Mouse (Mus musculus) gastrocnemius, adult 2 months (tissue): ENCODE data around the gene Rpl18a. TPM values are rescaled to one million over a fixed set of nuclear protein-coding genes. Genes with fewer than 3 reads are reported as not detected.

ENCODE experiments used
- DNase-seq: peaks from one replicate; pipeline ENCODE4 v3.0.0; 2022
- H3K27ac ChIP-seq: fragments of 200-600 bp; 2 replicates; pipeline ENCODE4 v1.8.1; 2022; ENCODE audit warnings: mild to moderate bottlenecking
- H3K4me3 ChIP-seq: fragments of 200-600 bp; 2 replicates; pipeline ENCODE4 v1.8.1; 2022; ENCODE audit warnings: mild to moderate bottlenecking, moderate library complexity
- CTCF ChIP-seq: fragments of 200-600 bp; IDR thresholded peaks from 2 replicates; pipeline ENCODE4 v1.8.1; 2022; ENCODE audit warnings: antibody characterized with exemption, mild to moderate bottlenecking, moderate library complexity
- intact Hi-C: fragments of 180-260 bp; cut with DNase I; formaldehyde crosslinking; loops from one replicate; pipeline ENCODE4 v1.15.1; 2025
- microRNA-seq: library from miRNA; unstranded; fragments of <30 nt; microRNA quantifications from one replicate; pipeline ENCODE4 v1.2.0, GENCODE M21; 2021
- total RNA-seq, 2 experiments: library from RNA; stranded (reverse); gene quantifications; 2 replicates each; pipeline ENCODE4 v1.2.3; 2021

The Rpl18a gene
- total RNA-seq, 2 experiments from 2014 or later: 932 to 1,039 TPM

DNA sequence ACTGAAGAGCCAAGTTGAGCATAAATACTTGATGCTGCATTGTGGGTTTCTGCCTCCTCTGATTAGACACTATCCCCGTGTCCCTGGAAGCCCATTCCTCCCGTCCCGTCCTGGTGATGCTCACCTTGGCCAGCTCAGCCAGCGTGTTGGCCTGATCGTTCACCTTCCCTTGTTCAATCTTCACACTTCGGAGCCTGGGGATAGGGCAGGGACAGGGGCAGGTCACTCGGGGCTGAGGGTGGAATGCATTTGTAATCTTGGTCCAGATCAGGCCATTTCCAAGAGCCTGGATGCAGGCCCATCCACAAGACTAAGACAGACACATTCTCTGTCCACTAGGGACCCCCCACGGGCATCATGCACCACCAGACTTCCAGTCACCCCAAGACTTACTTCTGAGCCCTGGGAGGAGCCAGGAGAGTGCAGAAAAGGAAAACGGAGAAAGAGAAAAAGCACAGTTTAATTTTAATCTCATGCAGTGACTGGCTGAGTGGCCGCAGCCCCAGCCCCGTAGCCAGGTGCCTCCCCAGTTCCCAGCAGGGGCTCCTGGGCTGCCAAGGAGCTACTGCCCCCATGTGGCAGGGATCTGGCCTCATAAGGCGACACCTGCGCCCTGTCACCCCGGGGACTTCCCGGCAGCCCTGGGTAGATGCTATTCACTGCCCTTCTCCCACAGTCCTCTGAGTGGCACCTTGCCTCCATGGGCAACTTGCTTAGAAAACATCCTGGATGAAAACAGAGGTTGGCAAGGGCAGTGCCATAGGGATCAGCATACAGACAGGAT, 50.6 kb downstream of the Rpl18a start:
- DNase-seq: no peak
- peak; percentile 44 for TF ChIP-seq CTCF
- Histone ChIP-seq H3K27ac (no peak overlapping the region), H3K4me3 (no peak overlapping the region)
- intact Hi-C loops: no loop called here

DNA sequence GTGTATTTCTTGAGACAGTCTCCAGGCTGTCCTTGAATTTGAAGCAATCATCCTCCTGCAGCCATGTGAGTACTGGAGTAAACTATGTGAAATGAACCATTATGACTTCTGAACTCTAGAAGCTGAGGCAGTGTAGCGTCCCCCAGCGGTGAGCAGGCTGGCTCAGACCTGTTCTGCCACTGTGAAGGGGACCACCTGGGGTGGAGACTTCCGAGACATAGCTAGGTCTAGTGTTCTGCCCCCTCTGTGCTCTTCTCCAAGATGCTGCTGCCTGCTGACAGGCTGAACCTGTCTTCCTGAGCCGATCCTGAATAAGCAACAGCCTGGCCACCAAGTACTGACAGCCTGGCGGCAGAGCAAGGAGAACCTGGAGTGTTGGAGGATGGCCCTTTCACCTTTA, 52.1 kb downstream of the Rpl18a start:
- Histone ChIP-seq H3K27ac (no peak overlapping the region), H3K4me3 (no peak overlapping the region)
- DNase-seq: no peak
- intact Hi-C loops: no loop called here
- TF ChIP-seq CTCF: no peak

Small RNAs within 50 kb of the gene (microRNA-seq; reads per million reads assigned to microRNA genes)
- gene Mir1969 (not detected), gene Mir7067 (not detected)

Other genes with a start within 250 kb of the Rpl18a start
- gene Pgpep1, start 237.0 kb downstream of the Rpl18a start, total RNA-seq: 10 to 100 TPM in 1 of 2 experiments, 1 to 10 TPM in 1; 9.3 to 22.5 TPM
- 10 to 100 TPM; 61.7 to 65.6 TPM for gene Lsm4, start 224.2 kb downstream of the Rpl18a start, total RNA-seq
- 10 to 100 TPM; 35.5 to 54.5 TPM for gene Jund, start 198.5 kb downstream of the Rpl18a start, total RNA-seq
- gene Iqcn, start 194.0 kb downstream of the Rpl18a start, total RNA-seq: not detected
- not detected for gene Gm3336, start 178.9 kb downstream of the Rpl18a start, total RNA-seq
- gene Pde4c, start 173.7 kb downstream of the Rpl18a start, total RNA-seq: 1 to 10 TPM; 2.4 to 3.0 TPM
- gene Rab3a, start 142.7 kb downstream of the Rpl18a start, total RNA-seq: 10 to 100 TPM; 31.9 to 39.8 TPM
- gene Mpv17l2, start 136.5 kb downstream of the Rpl18a start, total RNA-seq: 10 to 100 TPM; 21.0 to 22.8 TPM
- 10 to 100 TPM; 13.9 to 16.2 TPM for gene Pik3r2, start 120.7 kb downstream of the Rpl18a start, total RNA-seq
- 1 to 10 TPM; 2.7 to 3.6 TPM for gene Mast3, start 92.4 kb downstream of the Rpl18a start, total RNA-seq
- gene Il12rb1, start 89.0 kb downstream of the Rpl18a start, total RNA-seq: not detected
- 100 to 1,000 TPM in 1 of 2 experiments, 10 to 100 TPM in 1; 66.5 to 182 TPM for gene Arrdc2, start 57.7 kb downstream of the Rpl18a start, total RNA-seq
- 10 to 100 TPM; 18.1 to 21.5 TPM for gene Kcnn1, start 34.2 kb downstream of the Rpl18a start, total RNA-seq
- gene Ccdc124, start 23.5 kb downstream of the Rpl18a start, total RNA-seq: 10 to 100 TPM; 65.6 to 73.1 TPM
- not detected for gene Slc5a5, start 4.7 kb downstream of the Rpl18a start, total RNA-seq
- 10 to 100 TPM; 10.6 to 11.2 TPM for gene Map1s, start 8.5 kb upstream of the Rpl18a start, total RNA-seq